Mouse (Mus musculus): ENCODE measurements around the gene Glb1. TPM values are rescaled to one million over a fixed set of nuclear protein-coding genes. Genes with fewer than 3 reads are reported as not detected.

The Glb1 gene
- total RNA-seq, 2 experiments from 2014 or later = 22.2 to 24.4 TPM

- intact Hi-C loops (cut with DNase I) = no loop called here
- DNase-seq (ENCODE audit: low spot score in 2 of 2) = no peak
These were observed 27.4 kb downstream of the Glb1 start for GRCm38 (mm10) chr9:114428103-114428834.

- intact Hi-C loops (cut with DNase I) = no loop called here
- DNase-seq (ENCODE audit: low spot score in 2 of 2) = no peak
These were observed 34.8 kb downstream of the Glb1 start for GRCm38 (mm10) chr9:114435668-114436067.

GRCm38 (mm10) chr9:114440548-114440947, 39.7 kb downstream of the Glb1 start:
- DNase-seq (ENCODE audit: low spot score in 2 of 2) = no peak
- intact Hi-C loops (cut with DNase I) = no loop called here

- intact Hi-C loops (cut with DNase I) = no loop called here
- DNase-seq (ENCODE audit: low spot score in 2 of 2) = no peak
These were observed 41.3 kb downstream of the Glb1 start for GRCm38 (mm10) chr9:114442225-114442624.

GRCm38 (mm10) chr9:114442893-114443292, 42.0 kb downstream of the Glb1 start:
- intact Hi-C loops (cut with DNase I) = no loop called here
- no peak for DNase-seq (ENCODE audit: low spot score in 2 of 2)

- no peak for DNase-seq (ENCODE audit: low spot score in 2 of 2)
- intact Hi-C loops (cut with DNase I) = no loop called here
These were observed 42.5 kb downstream of the Glb1 start for GRCm38 (mm10) chr9:114443351-114443750.

GRCm38 (mm10) chr9:114446887-114447286, 46.0 kb downstream of the Glb1 start:
- no peak for DNase-seq (ENCODE audit: low spot score in 2 of 2)
- intact Hi-C loops (cut with DNase I) = no loop called here

GRCm38 (mm10) chr9:114448700-114449099, 47.8 kb downstream of the Glb1 start:
- intact Hi-C loops (cut with DNase I) = no loop called here
- DNase-seq (ENCODE audit: low spot score in 2 of 2) = no peak

- intact Hi-C loops (cut with DNase I) = no loop called here
- no peak for DNase-seq (ENCODE audit: low spot score in 2 of 2)
These were observed 48.4 kb downstream of the Glb1 start for GRCm38 (mm10) chr9:114449120-114449754.

- intact Hi-C loops (cut with DNase I) = no loop called here
- no peak for DNase-seq (ENCODE audit: low spot score in 2 of 2)
These were observed 50.7 kb downstream of the Glb1 start for GRCm38 (mm10) chr9:114451615-114452014.

GRCm38 (mm10) chr9:114452418-114452817, 51.5 kb downstream of the Glb1 start:
- intact Hi-C loops (cut with DNase I) = no loop called here
- no peak for DNase-seq (ENCODE audit: low spot score in 2 of 2)

- intact Hi-C loops (cut with DNase I) = no loop called here
- DNase-seq (ENCODE audit: low spot score in 2 of 2) = no peak
These were observed 54.5 kb downstream of the Glb1 start for GRCm38 (mm10) chr9:114455420-114455819.

GRCm38 (mm10) chr9:114458436-114458835, 57.6 kb downstream of the Glb1 start:
- no peak for DNase-seq (ENCODE audit: low spot score in 2 of 2)
- intact Hi-C loops (cut with DNase I) = no loop called here

GRCm38 (mm10) chr9:114462569-114462968, 61.7 kb downstream of the Glb1 start:
- intact Hi-C loops (cut with DNase I) = no loop called here
- DNase-seq (ENCODE audit: low spot score in 2 of 2) = no peak

- no peak for DNase-seq (ENCODE audit: low spot score in 2 of 2)
- intact Hi-C loops (cut with DNase I) = no loop called here
These were observed 64.6 kb downstream of the Glb1 start for GRCm38 (mm10) chr9:114465442-114465841.

GRCm38 (mm10) chr9:114466871-114467270, 66.0 kb downstream of the Glb1 start:
- intact Hi-C loops (cut with DNase I) = no loop called here

GRCm38 (mm10) chr9:114468217-114468616, 67.3 kb downstream of the Glb1 start:
- DNase-seq (ENCODE audit: low spot score in 2 of 2) = no peak
- intact Hi-C loops (cut with DNase I) = no loop called here

More at GRCm38 (mm10) chr9:114466871-114467270, 66.0 kb downstream of the Glb1 start:
- DNase-seq (ENCODE audit: low spot score in 2 of 2) = no peak

GRCm38 (mm10) chr9:114468701-114469100, 67.8 kb downstream of the Glb1 start:
- intact Hi-C loops (cut with DNase I) = no loop called here
- DNase-seq (ENCODE audit: low spot score in 2 of 2) = no peak

GRCm38 (mm10) chr9:114471892-114472291, 71.0 kb downstream of the Glb1 start:
- DNase-seq (ENCODE audit: low spot score in 2 of 2) = no peak
- intact Hi-C loops (cut with DNase I) = no loop called here

- intact Hi-C loops (cut with DNase I) = no loop called here
- no peak for DNase-seq (ENCODE audit: low spot score in 2 of 2)
These were observed 76.1 kb downstream of the Glb1 start for GRCm38 (mm10) chr9:114477019-114477418.

- DNase-seq (ENCODE audit: low spot score in 2 of 2) = no peak
- intact Hi-C loops (cut with DNase I) = no loop called here
These were observed 80.1 kb downstream of the Glb1 start for GRCm38 (mm10) chr9:114480940-114481339.
